Comparison of ENCODE assay signal across 7 mouse cellular contexts in genomic region chr6:22002521-22003199, GRCm38 (mm10). TPM values are rescaled to one million over a fixed set of nuclear protein-coding genes. Genes with fewer than 3 reads are reported as not detected.
A peak's percentile ranks its signal among the peaks of the same experiment; 100 is the strongest.
DNase-seq lines count a peak whose midpoint lies in the region; ATAC-seq lines count a peak whose summit lies in the region.

No protein-coding gene starts in this region.

- peaks cover 7% of the 10 kb centered on the region; the same call in 1 of the 2 replicates for H3K4me1 ChIP-seq in midbrain, embryonic 13.5 days (replicated peaks)
- peaks cover 18% of the 10 kb centered on the region for H3K4me1 ChIP-seq in midbrain, embryonic 10.5 days
- peaks cover 41% of the 10 kb centered on the region for H3K4me1 ChIP-seq in heart, embryonic 13.5 days
- H3K4me1 ChIP-seq in stomach, embryonic 16.5 days (ENCODE audit: control insufficient read depth, insufficient read depth, low read length) = peaks cover 27% of the 10 kb centered on the region

- no peaks in the 10 kb centered on the region for H3K9me3 ChIP-seq in midbrain, embryonic 13.5 days
- no peaks in the 10 kb centered on the region for H3K9me3 ChIP-seq in midbrain, embryonic 10.5 days (replicated peaks)
- no peaks in the 10 kb centered on the region for H3K9me3 ChIP-seq in heart, embryonic 13.5 days
- no peaks in the 10 kb centered on the region for H3K9me3 ChIP-seq in stomach, embryonic 16.5 days (replicated peaks; ENCODE audit: control insufficient read depth, low read length)

- no peak overlapping the region for H3K27ac ChIP-seq in midbrain, embryonic 13.5 days
- H3K27ac ChIP-seq in midbrain, embryonic 10.5 days (replicated peaks) = no peak overlapping the region
- peak overlapping the region; percentile 41 for H3K27ac ChIP-seq in heart, embryonic 13.5 days (replicated peaks)
- H3K27ac ChIP-seq in stomach, embryonic 16.5 days (ENCODE audit: low read length) = peak overlapping the region; percentile 94

- no peaks in the 10 kb centered on the region for H3K36me3 ChIP-seq in midbrain, embryonic 13.5 days
- H3K36me3 ChIP-seq in midbrain, embryonic 10.5 days = no peaks in the 10 kb centered on the region
- no peaks in the 10 kb centered on the region for H3K36me3 ChIP-seq in heart, embryonic 13.5 days
- H3K36me3 ChIP-seq in stomach, embryonic 16.5 days (ENCODE audit: control insufficient read depth, insufficient read depth, low read length) = no peaks in the 10 kb centered on the region

- no peak overlapping the region for H3K4me3 ChIP-seq in midbrain, embryonic 13.5 days (replicated peaks)
- H3K4me3 ChIP-seq in midbrain, embryonic 10.5 days = no peak overlapping the region
- no peak overlapping the region for H3K4me3 ChIP-seq in heart, embryonic 13.5 days
- no peak overlapping the region for H3K4me3 ChIP-seq in stomach, embryonic 16.5 days (replicated peaks; ENCODE audit: low read length)

- ATAC-seq in midbrain, embryonic 13.5 days = no peak
- ATAC-seq in heart, embryonic 13.5 days (ENCODE audit: extremely low read depth, insufficient number of reproducible peaks, low FRiP score, low TSS enrichment) = no peak
- ATAC-seq in stomach, embryonic 16.5 days (ENCODE audit: insufficient read depth, low FRiP score) = peak; percentile 77

- 34% methylated on average over 17 of the region's 17 CpGs for WGBS in midbrain, embryonic 13.5 days
- WGBS in midbrain, embryonic 10.5 days = 31% methylated on average over 17 of the region's 17 CpGs
- WGBS in heart, embryonic 13.5 days = 50% methylated on average over 17 of the region's 17 CpGs
- WGBS in stomach, embryonic 16.5 days = 53% methylated on average over 17 of the region's 17 CpGs

- H3K9ac ChIP-seq in midbrain, embryonic 13.5 days (replicated peaks) = no peak overlapping the region
- no peak overlapping the region for H3K9ac ChIP-seq in heart, embryonic 13.5 days
- peak overlapping the region; percentile 48; the same call in 1 of the 2 replicates for H3K9ac ChIP-seq in stomach, embryonic 16.5 days (ENCODE audit: low read length)

- H3K27me3 ChIP-seq in midbrain, embryonic 13.5 days = 0 out of 2 replicates have a peak, but pooled peaks cover 7% of the 10 kb centered on the region
- peaks cover 15% of the 10 kb centered on the region for H3K27me3 ChIP-seq in midbrain, embryonic 10.5 days (ENCODE audit: low read depth, poor library complexity, severe bottlenecking)
- H3K27me3 ChIP-seq in heart, embryonic 13.5 days (replicated peaks) = no peaks in the 10 kb centered on the region
- H3K27me3 ChIP-seq in stomach, embryonic 16.5 days (ENCODE audit: control insufficient read depth, insufficient read depth, low read length) = no peaks in the 10 kb centered on the region

- peak overlapping the region; percentile 21; the same call in 1 of the 2 replicates for H3K4me2 ChIP-seq in midbrain, embryonic 13.5 days (replicated peaks)
- peak overlapping the region; percentile 23 for H3K4me2 ChIP-seq in heart, embryonic 13.5 days
- peak overlapping the region; percentile 35 for H3K4me2 ChIP-seq in stomach, embryonic 16.5 days (ENCODE audit: low read depth, low read length)

- no peak for DNase-seq in midbrain, embryonic 10.5 days (ENCODE audit: low spot score)
- DNase-seq in kidney, postnatal 10 days = peak; percentile 68
- no peak for DNase-seq in layer of hippocampus, postnatal 14 days (ENCODE audit: low spot score in 2 of 2)
- DNase-seq in adrenal gland, postnatal 4 days (ENCODE audit: low spot score in 2 of 2) = no peak

RNA-seq across cellular contexts. Expression of gene Cped1, which starts 16.9 kb away (rescaled TPM):
- polyA plus RNA-seq in midbrain, embryonic 13.5 days (2015; fragmentation: Nextera tagmentation; extraction: Ambion mirVana) = 2.8 and 3.2 TPM in 2 replicates
- 10.0 and 10.4 TPM in 2 replicates for polyA plus RNA-seq in midbrain, embryonic 10.5 days (2016; fragmentation: Nextera tagmentation; extraction: Ambion mirVana)
- polyA plus RNA-seq in heart, embryonic 13.5 days (2015; fragmentation: Nextera tagmentation; extraction: Ambion mirVana) = 5.8 and 6.0 TPM in 2 replicates
- polyA plus RNA-seq in stomach, embryonic 16.5 days (2015; fragmentation: Nextera tagmentation; extraction: Ambion mirVana) = 26.6 and 27.3 TPM in 2 replicates
- 1 to 10 TPM; 1.4 to 2.7 TPM for total RNA-seq in layer of hippocampus, postnatal 14 days (2021)
- 10 to 100 TPM; 25.1 to 29.0 TPM for total RNA-seq in adrenal gland, postnatal 4 days (2021)

RNA-seq across cellular contexts. Expression of gene Ing3, which starts 53.3 kb away (rescaled TPM):
- 46.2 and 63.1 TPM in 2 replicates for polyA plus RNA-seq in midbrain, embryonic 13.5 days (2015; fragmentation: Nextera tagmentation; extraction: Ambion mirVana)
- polyA plus RNA-seq in midbrain, embryonic 10.5 days (2016; fragmentation: Nextera tagmentation; extraction: Ambion mirVana) = 55.8 and 56.5 TPM in 2 replicates
- 30.4 and 36.3 TPM in 2 replicates for polyA plus RNA-seq in heart, embryonic 13.5 days (2015; fragmentation: Nextera tagmentation; extraction: Ambion mirVana)
- polyA plus RNA-seq in stomach, embryonic 16.5 days (2015; fragmentation: Nextera tagmentation; extraction: Ambion mirVana) = 37.5 and 43.4 TPM in 2 replicates
- total RNA-seq in layer of hippocampus, postnatal 14 days (2021) = 10 to 100 TPM; 24.4 to 25.9 TPM
- 10 to 100 TPM; 26.4 to 29.9 TPM for total RNA-seq in adrenal gland, postnatal 4 days (2021)

Comparison
In these comparisons a context has a peak if more than half of its experiments do, and no peak if none do; other contexts are left out.
1. H3K27ac ChIP-seq: peak in heart, embryonic 13.5 days (single experiment) and stomach, embryonic 16.5 days (single experiment); none in midbrain, embryonic 13.5 days (single experiment) and midbrain, embryonic 10.5 days (single experiment).
2. Peak in every context shown above with its lines, with median percentiles within 50 percentile points of each other: H3K4me2 ChIP-seq.